Mouse (Mus musculus): ENCODE data around the gene Hnrnpdl.

DNA sequence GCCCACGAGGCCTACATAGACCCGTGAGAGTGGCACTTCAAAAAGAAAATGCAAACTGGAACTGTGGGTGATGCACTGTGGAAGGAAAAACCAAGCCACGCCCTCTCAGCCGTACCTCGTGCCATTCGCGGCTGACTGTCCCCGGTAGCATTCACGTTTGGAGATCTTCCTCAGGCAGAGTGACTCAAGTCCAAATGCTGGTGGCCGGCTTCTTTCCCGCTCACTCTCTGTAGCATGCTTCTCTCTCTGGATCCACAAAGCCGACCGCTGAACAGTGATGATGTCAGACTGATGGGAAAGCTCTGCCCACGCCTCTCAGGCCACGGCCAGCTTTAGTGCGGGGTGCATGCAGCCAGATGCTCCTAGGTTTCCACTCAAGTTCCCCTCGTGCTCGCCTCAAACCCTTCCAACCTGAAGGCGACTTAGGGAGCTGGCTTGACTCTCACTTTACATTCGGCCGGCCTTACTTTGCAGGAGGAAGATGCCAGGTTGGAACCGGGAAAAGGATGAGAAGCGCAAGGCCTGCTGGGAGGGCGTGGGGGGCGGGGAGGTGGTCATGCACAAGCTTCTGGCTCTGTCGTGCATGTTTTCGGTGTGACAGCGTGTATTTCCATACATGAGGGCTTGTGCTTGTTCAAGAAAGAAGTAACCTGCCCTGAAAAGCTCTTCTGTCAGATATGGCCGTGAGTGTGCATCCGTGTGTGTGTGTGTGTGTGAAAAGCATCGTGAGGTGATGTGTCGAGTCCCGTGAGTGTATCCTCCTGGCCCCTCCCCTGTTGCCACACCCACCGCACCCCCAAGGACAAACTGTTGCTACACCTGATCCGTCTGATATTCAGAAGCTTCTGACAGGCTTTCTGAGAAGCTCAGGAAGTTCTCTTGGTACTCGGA, 39.8 kb upstream of the Hnrnpdl start:
- no peak for TF ChIP-seq POLR2A (IDR thresholded peaks at IDR 0.05; ENCODE audit: insufficient read depth, low read depth, low read length)
- TF ChIP-seq CTCF (IDR thresholded peaks at IDR 0.05): no peak

Data from heart, adult 2 months (tissue).